Mouse (Mus musculus): Measurements from ENCODE around the gene Coq10b. TPM values are rescaled to one million over a fixed set of nuclear protein-coding genes. Genes with fewer than 3 reads are reported as not detected.

Gene Coq10b
- polyA plus RNA-seq, 1 experiment, result 21.2 TPM

DNA sequence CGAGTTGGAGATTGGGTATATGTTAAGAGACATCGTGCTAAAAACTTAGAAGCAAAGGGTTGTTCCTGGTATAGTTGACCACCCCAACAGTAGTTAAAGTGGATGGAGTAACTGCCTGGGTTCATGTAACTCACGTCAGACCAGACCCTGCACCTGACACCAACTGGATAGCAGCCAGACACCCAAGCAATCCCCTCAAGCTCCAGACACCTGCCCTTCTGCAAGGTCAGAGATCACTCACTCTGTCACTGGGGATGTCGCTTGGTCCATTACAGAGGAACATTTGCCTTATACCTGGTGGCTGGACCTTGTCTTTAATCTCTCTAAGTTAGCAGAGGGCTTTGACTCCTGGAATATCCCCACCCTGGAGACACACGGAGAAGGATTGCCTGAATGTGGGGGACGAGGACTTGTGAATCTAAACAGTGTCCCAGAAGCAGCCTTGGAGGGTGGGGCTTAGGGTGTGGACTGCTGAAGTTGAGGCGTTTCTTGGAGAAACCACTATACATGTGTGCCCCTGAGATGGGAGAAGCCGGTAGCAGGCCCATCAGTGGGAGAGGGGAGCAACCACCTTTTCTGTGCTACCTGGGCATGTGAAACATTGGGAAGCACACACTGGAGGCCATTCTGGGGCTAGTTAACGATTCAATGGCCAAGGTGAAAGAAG is 54.5 kb downstream of the Coq10b start:
- Histone ChIP-seq H3K36me3 (ENCODE audit: control insufficient read depth, insufficient read depth, low read length, poor library complexity, severe bottlenecking) (no peaks in the 10 kb centered on the region), H3K9me3 (replicated peaks; ENCODE audit: control insufficient read depth, insufficient read depth, low read length, poor library complexity, severe bottlenecking) (no peaks in the 10 kb centered on the region), H3K27me3 (ENCODE audit: control insufficient read depth, insufficient read depth, low read length, poor library complexity, severe bottlenecking) (no peaks in the 10 kb centered on the region), H3K9ac (ENCODE audit: low read depth, poor library complexity, severe bottlenecking) (no peak overlapping the region), H3K4me3 (ENCODE audit: low read depth, low read length) (no peak overlapping the region), H3K4me1 (ENCODE audit: control insufficient read depth, insufficient read depth, low read length) (peaks cover 5% of the 10 kb centered on the region), H3K27ac (ENCODE audit: insufficient read depth, low read length) (peak overlapping the region; percentile 82)
- TF ChIP-seq EP300 (IDR thresholded peaks at IDR 0.05; ENCODE audit: insufficient read depth, low read depth, low read length) (peak; percentile 84), POLR2A (IDR thresholded peaks at IDR 0.05; ENCODE audit: insufficient read depth, low read length) (no peak)

DNA sequence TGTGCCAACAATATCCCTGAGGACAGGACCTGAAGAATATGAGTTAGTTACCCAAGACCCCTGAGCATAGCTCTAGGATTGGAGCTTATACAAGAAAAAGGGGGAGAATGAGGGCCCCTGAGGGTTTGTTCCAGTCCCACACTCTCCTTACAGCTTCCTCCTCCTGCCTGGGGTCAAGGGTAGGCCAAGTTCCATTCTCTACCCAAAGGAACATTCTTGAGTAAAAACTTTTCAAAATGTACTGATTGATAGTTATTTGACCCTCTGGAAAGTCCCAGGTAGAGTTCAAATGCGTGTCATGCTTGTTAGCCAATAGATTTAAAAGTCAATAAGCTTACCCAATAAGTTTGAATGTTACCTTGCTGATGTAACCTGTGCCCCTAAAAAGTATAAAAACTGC is 55.1 kb downstream of the Coq10b start:
- 0 out of 2 replicates have a peak, but pooled peaks have one; percentile 27 for TF ChIP-seq EP300 (IDR thresholded peaks at IDR 0.05; ENCODE audit: insufficient read depth, low read depth, low read length)
- TF ChIP-seq POLR2A (IDR thresholded peaks at IDR 0.05; ENCODE audit: insufficient read depth, low read length), result no peak
- Histone ChIP-seq H3K27ac (ENCODE audit: insufficient read depth, low read length) (peak overlapping the region; percentile 82), H3K4me1 (ENCODE audit: control insufficient read depth, insufficient read depth, low read length) (peaks cover 5% of the 10 kb centered on the region), H3K9me3 (replicated peaks; ENCODE audit: control insufficient read depth, insufficient read depth, low read length, poor library complexity, severe bottlenecking) (no peaks in the 10 kb centered on the region), H3K4me3 (ENCODE audit: low read depth, low read length) (no peak overlapping the region), H3K27me3 (ENCODE audit: control insufficient read depth, insufficient read depth, low read length, poor library complexity, severe bottlenecking) (no peaks in the 10 kb centered on the region), H3K36me3 (ENCODE audit: control insufficient read depth, insufficient read depth, low read length, poor library complexity, severe bottlenecking) (no peaks in the 10 kb centered on the region), H3K9ac (ENCODE audit: low read depth, poor library complexity, severe bottlenecking) (peak overlapping the region; percentile 38; the same call in 1 of the 2 replicates)

GRCm38 (mm10) chr1:55108473-55108872 is 55.9 kb downstream of the Coq10b start:
- H3K4me3 ChIP-seq (ENCODE audit: low read depth, low read length), result no peak overlapping the region
- no peak for TF ChIP-seq CTCF (IDR thresholded peaks at IDR 0.05; ENCODE audit: low read depth, low read length)
- TF ChIP-seq POLR2A (IDR thresholded peaks at IDR 0.05; ENCODE audit: insufficient read depth, low read length), result no peak
- TF ChIP-seq EP300 (IDR thresholded peaks at IDR 0.05; ENCODE audit: insufficient read depth, low read depth, low read length), result peak; percentile 88
- H3K9ac ChIP-seq (ENCODE audit: low read depth, poor library complexity, severe bottlenecking), result peak overlapping the region; percentile 45; the same call in 1 of the 2 replicates
- peak overlapping the region; percentile 82 for H3K27ac ChIP-seq (ENCODE audit: insufficient read depth, low read length)
- H3K36me3 ChIP-seq (ENCODE audit: control insufficient read depth, insufficient read depth, low read length, poor library complexity, severe bottlenecking), result no peaks in the 10 kb centered on the region
- no peaks in the 10 kb centered on the region for H3K9me3 ChIP-seq (replicated peaks; ENCODE audit: control insufficient read depth, insufficient read depth, low read length, poor library complexity, severe bottlenecking)
- H3K4me1 ChIP-seq (ENCODE audit: control insufficient read depth, insufficient read depth, low read length), result peaks cover 5% of the 10 kb centered on the region
- no peaks in the 10 kb centered on the region for H3K27me3 ChIP-seq (ENCODE audit: control insufficient read depth, insufficient read depth, low read length, poor library complexity, severe bottlenecking)

DNA sequence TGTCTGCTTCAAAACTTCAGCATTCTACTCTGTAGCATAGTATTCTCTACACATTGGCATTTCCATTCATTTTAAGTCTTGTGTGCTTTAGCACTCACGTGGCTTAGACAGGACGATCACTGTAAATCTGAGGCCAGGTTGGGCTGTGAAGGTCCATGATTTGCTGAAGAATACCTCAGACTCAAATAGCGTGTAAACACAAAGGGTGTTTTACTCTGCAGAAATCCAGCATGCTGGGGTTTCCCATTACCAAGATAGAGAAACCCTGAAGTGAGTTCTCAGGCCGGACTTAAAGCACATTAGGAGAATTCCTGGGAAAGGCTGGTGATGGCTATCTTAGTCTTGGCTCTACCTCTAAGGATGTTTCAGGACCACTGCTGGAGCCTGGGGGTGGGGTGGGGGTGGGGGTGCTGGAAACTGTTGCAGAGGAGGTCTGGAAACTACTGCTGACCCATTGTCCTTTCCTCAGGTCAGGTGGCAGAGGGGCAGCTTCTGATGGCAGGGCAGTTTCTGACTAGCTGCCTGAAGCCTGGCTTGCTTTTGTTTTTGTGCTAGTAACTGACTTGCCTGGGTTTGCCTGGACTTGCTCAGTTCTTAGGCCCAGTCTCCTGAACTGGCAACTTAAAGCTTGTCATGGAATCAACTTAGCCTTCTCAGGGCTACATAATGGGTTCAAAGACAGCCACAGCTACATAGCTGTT is 56.6 kb downstream of the Coq10b start:
- H3K27me3 ChIP-seq (ENCODE audit: control insufficient read depth, insufficient read depth, low read length, poor library complexity, severe bottlenecking), result no peaks in the 10 kb centered on the region
- TF ChIP-seq EP300 (IDR thresholded peaks at IDR 0.05; ENCODE audit: insufficient read depth, low read depth, low read length), result peak; percentile 94
- TF ChIP-seq CTCF (IDR thresholded peaks at IDR 0.05; ENCODE audit: low read depth, low read length), result no peak
- H3K27ac ChIP-seq (ENCODE audit: insufficient read depth, low read length), result peak overlapping the region; percentile 82

More for the DNA sequence above, 56.6 kb downstream of the Coq10b start:
- no peaks in the 10 kb centered on the region for H3K9me3 ChIP-seq (replicated peaks; ENCODE audit: control insufficient read depth, insufficient read depth, low read length, poor library complexity, severe bottlenecking)
- peak overlapping the region; percentile 45; the same call in 1 of the 2 replicates for H3K9ac ChIP-seq (ENCODE audit: low read depth, poor library complexity, severe bottlenecking)
- no peaks in the 10 kb centered on the region for H3K36me3 ChIP-seq (ENCODE audit: control insufficient read depth, insufficient read depth, low read length, poor library complexity, severe bottlenecking)
- H3K4me3 ChIP-seq (ENCODE audit: low read depth, low read length), result no peak overlapping the region
- H3K4me1 ChIP-seq (ENCODE audit: control insufficient read depth, insufficient read depth, low read length), result peaks cover 3% of the 10 kb centered on the region

Other genes starting within 250 kb of the Coq10b start
- 4.6 and 5.2 TPM in 2 replicates for gene Ankrd44, start 126.4 kb upstream of the Coq10b start, polyA plus RNA-seq (2011; ENCODE audit: insufficient read depth, insufficient read length, low read depth, missing spikeins)
- 277 and 314 TPM in 2 replicates for gene Sf3b1, start 25.3 kb upstream of the Coq10b start, polyA plus RNA-seq (2011; ENCODE audit: insufficient read depth, insufficient read length, low read depth, missing spikeins)
- gene Hspe1, start 35.4 kb downstream of the Coq10b start, polyA plus RNA-seq (2011; ENCODE audit: insufficient read depth, insufficient read length, low read depth, missing spikeins), result 622 and 631 TPM in 2 replicates
- 626 and 704 TPM in 2 replicates for gene Hspd1, start 35.5 kb downstream of the Coq10b start, polyA plus RNA-seq (2011; ENCODE audit: insufficient read depth, insufficient read length, low read depth, missing spikeins)
- gene Mob4, start 78.5 kb downstream of the Coq10b start, polyA plus RNA-seq (2011; ENCODE audit: insufficient read depth, insufficient read length, low read depth, missing spikeins), result 77.2 and 83.5 TPM in 2 replicates
- 0.41 and 0.43 TPM in 2 replicates for gene Rftn2, start 174.0 kb downstream of the Coq10b start, polyA plus RNA-seq (2011; ENCODE audit: insufficient read depth, insufficient read length, low read depth, missing spikeins)
- 4.4 and 4.7 TPM in 2 replicates for gene Mars2, start 184.4 kb downstream of the Coq10b start, polyA plus RNA-seq (2011; ENCODE audit: insufficient read depth, insufficient read length, low read depth, missing spikeins)